ENCODE assay signal across 10 mouse cellular contexts in the genomic region with DNA sequence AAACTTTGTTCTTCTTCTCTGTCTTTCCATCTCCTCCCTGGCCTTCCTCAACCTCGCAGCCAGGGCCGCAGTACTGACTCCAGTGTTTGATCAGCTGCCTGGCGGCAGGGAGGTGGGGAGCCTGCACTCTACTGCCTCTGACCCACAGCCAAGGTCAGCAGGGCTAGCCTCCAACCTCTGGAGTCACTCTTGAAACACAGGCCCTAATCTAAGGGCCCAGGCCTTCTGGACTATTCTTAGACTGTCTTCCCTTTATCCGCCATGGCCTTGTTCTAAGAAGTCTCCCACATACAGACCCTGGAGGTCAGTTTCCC. TPM values are rescaled to one million over a fixed set of nuclear protein-coding genes. Genes with fewer than 3 reads are reported as not detected.
A peak's percentile ranks its signal among the peaks of the same experiment; 100 is the strongest.
DNase-seq lines count a peak whose midpoint lies in the region; ATAC-seq and TF ChIP-seq lines count a peak whose summit lies in the region.
"Had no signal": no experiment of that assay in that cellular context is flagged by ENCODE, and none has a peak within 500 bp of the region (broad histone marks: within the 10 kb centered on the region; RNA-seq: fewer than 3 reads in every experiment).

No protein-coding gene starts in this region.

- peak overlapping the region; percentile 56 for H3K9ac ChIP-seq in lung, embryonic 16.5 days (ENCODE audit: low read length)
- H3K9ac ChIP-seq in heart, embryonic 16.5 days (ENCODE audit: low read length): no peak overlapping the region
- no peak overlapping the region for H3K9ac ChIP-seq in liver, postnatal 0 days (replicated peaks)

- H3K4me3 ChIP-seq in lung, embryonic 16.5 days (ENCODE audit: low read length): no peak overlapping the region
- no peak overlapping the region for H3K4me3 ChIP-seq in heart, embryonic 16.5 days (ENCODE audit: low read length)
- no peak overlapping the region for H3K4me3 ChIP-seq in liver, postnatal 0 days (ENCODE audit: low read depth, low read length)

- peaks cover 33% of the 10 kb centered on the region for H3K4me1 ChIP-seq in lung, embryonic 16.5 days (replicated peaks; ENCODE audit: control insufficient read depth, insufficient read depth, low read length)
- H3K4me1 ChIP-seq in heart, embryonic 16.5 days (ENCODE audit: control insufficient read depth, insufficient read depth, low read length): peaks cover 17% of the 10 kb centered on the region
- H3K4me1 ChIP-seq in liver, postnatal 0 days (ENCODE audit: insufficient read depth): peaks cover 15% of the 10 kb centered on the region

- H3K36me3 ChIP-seq in lung, embryonic 16.5 days (ENCODE audit: control insufficient read depth, insufficient read depth, low read length): no peaks in the 10 kb centered on the region
- H3K36me3 ChIP-seq in heart, embryonic 16.5 days (ENCODE audit: control insufficient read depth, insufficient read depth): no peaks in the 10 kb centered on the region
- H3K36me3 ChIP-seq in liver, postnatal 0 days (replicated peaks; ENCODE audit: insufficient read depth, low read length): no peaks in the 10 kb centered on the region

- WGBS in lung, embryonic 16.5 days: 50% methylated on average over 4 of the region's 4 CpGs
- WGBS in heart, embryonic 16.5 days: 66% methylated on average over 4 of the region's 4 CpGs
- WGBS in liver, postnatal 0 days (ENCODE audit: insufficient replicate concordance): 72% methylated on average over 4 of the region's 4 CpGs

- H3K4me2 ChIP-seq in lung, embryonic 16.5 days (ENCODE audit: low read depth, low read length): peak overlapping the region; percentile 37
- no peak overlapping the region for H3K4me2 ChIP-seq in heart, embryonic 16.5 days (ENCODE audit: low read depth, low read length)
- H3K4me2 ChIP-seq in liver, postnatal 0 days (ENCODE audit: low read depth, low read length): no peak overlapping the region

- peak; percentile 6; the same call in 1 of the 2 replicates for ATAC-seq in lung, embryonic 16.5 days (ENCODE audit: low read depth)
- ATAC-seq in heart, embryonic 16.5 days (replicated peaks; ENCODE audit: extremely low read depth, insufficient read depth, low FRiP score): no peak
- ATAC-seq in liver, postnatal 0 days: no peak

- no peak for TF ChIP-seq CTCF in liver, postnatal 0 days (IDR thresholded peaks at IDR 0.05; ENCODE audit: low read depth)

- no peaks in the 10 kb centered on the region for H3K27me3 ChIP-seq in lung, embryonic 16.5 days (ENCODE audit: control insufficient read depth, insufficient read depth, low read depth, low read length)
- H3K27me3 ChIP-seq in heart, embryonic 16.5 days (ENCODE audit: control insufficient read depth, insufficient read depth, low read length): no peaks in the 10 kb centered on the region
- no peaks in the 10 kb centered on the region for H3K27me3 ChIP-seq in liver, postnatal 0 days (ENCODE audit: insufficient read depth, low read length)

- peak; percentile 94 for DNase-seq in heart, adult 11 months
- no peak for DNase-seq in heart, postnatal 4 days
- no peak for DNase-seq in lung, postnatal 36 days
- no peak for DNase-seq in liver, postnatal 0 days
- no peak for DNase-seq in layer of hippocampus, adult 9-11 months
- no peak for DNase-seq in urinary bladder, postnatal 14 days (ENCODE audit: low spot score)
- DNase-seq: gastrocnemius, postnatal 25 days; thymus, postnatal 4 days had no signal

- H3K27ac ChIP-seq in lung, embryonic 16.5 days (ENCODE audit: low read length): peak overlapping the region; percentile 98
- peak overlapping the region; percentile 61 for H3K27ac ChIP-seq in heart, embryonic 16.5 days (ENCODE audit: low read length)
- peak overlapping the region; percentile 66 for H3K27ac ChIP-seq in liver, postnatal 0 days (ENCODE audit: low read depth)

- H3K9me3 ChIP-seq in lung, embryonic 16.5 days (ENCODE audit: control insufficient read depth, low read length): no peaks in the 10 kb centered on the region
- H3K9me3 ChIP-seq in heart, embryonic 16.5 days (replicated peaks; ENCODE audit: control insufficient read depth, low read length): no peaks in the 10 kb centered on the region
- no peaks in the 10 kb centered on the region for H3K9me3 ChIP-seq in liver, postnatal 0 days (ENCODE audit: low read length)

- TF ChIP-seq EP300 in liver, postnatal 0 days (IDR thresholded peaks at IDR 0.05; ENCODE audit: low read depth): no peak

RNA-seq across cellular contexts. Expression of a gene that starts 41.7 kb away (rescaled TPM):
- total RNA-seq in heart, postnatal 4 days (2021): 100 to 1,000 TPM; 219 to 228 TPM
- polyA plus RNA-seq in lung, embryonic 16.5 days (2015; fragmentation: Nextera tagmentation; extraction: Ambion mirVana): 71.7 and 77.6 TPM in 2 replicates
- 22.8 and 29.7 TPM in 2 replicates for polyA plus RNA-seq in heart, embryonic 16.5 days (2015; fragmentation: Nextera tagmentation; extraction: Ambion mirVana)
- 17.7 and 22.4 TPM in 2 replicates for polyA plus RNA-seq in liver, postnatal 0 days (2015; fragmentation: Nextera tagmentation; extraction: Ambion mirVana)

RNA-seq across cellular contexts. Expression of a gene that starts 45.2 kb away (rescaled TPM):
- 100 to 1,000 TPM; 192 to 198 TPM for total RNA-seq in heart, postnatal 4 days (2021)
- 182 and 185 TPM in 2 replicates for polyA plus RNA-seq in lung, embryonic 16.5 days (2015; fragmentation: Nextera tagmentation; extraction: Ambion mirVana)
- 321 and 325 TPM in 2 replicates for polyA plus RNA-seq in heart, embryonic 16.5 days (2015; fragmentation: Nextera tagmentation; extraction: Ambion mirVana)
- 258 and 261 TPM in 2 replicates for polyA plus RNA-seq in liver, postnatal 0 days (2015; fragmentation: Nextera tagmentation; extraction: Ambion mirVana)
